Mouse (Mus musculus) erythroblast, embryonic 14.5 days (primary cell): ENCODE measurements around the gene Atp6v1fnb.

ENCODE experiments used
- GATA1 ChIP-seq: IDR thresholded peaks from 2 replicates; pipeline ENCODE4 v1.6.1; 2012; ENCODE audit warnings: low read length, inconsistent platforms, mixed read lengths
- TAL1 ChIP-seq: IDR thresholded peaks from 3 replicates; pipeline ENCODE4 v1.6.1; 2012; ENCODE audit warnings: low read length, inconsistent platforms, mixed read lengths

DNA sequence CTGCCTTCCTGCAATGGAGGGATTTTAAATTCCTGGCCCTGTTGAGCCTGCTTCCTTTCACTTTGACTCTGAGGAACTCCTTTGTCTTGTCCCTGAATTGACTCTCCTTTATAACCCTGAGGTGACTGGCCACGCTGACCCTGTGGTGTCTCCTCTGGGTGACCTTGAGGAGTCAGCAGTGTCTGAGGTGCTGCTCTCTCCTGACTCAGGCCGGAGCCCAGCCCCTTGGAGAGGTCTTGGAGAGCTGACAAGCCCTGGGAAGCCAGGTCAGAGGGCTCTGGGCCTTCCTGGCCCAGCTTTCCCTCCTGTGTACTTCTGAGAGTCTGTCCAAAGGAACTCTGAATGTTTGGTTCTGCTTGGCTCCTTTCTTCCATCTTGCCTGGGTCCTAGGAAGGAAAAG lies 3.5 kb downstream of the Atp6v1fnb start:
- TF ChIP-seq GATA1 (no peak), TAL1 (no peak)
